ENCODE assay signal across 29 mouse cellular contexts in genomic region chr16:93610961-93611360, GRCm38 (mm10). TPM values are rescaled to one million over a fixed set of nuclear protein-coding genes. Genes with fewer than 3 reads are reported as not detected.
DNase-seq lines count a peak whose midpoint lies in the region; ATAC-seq and TF ChIP-seq lines count a peak whose summit lies in the region.
"Had no signal": no experiment of that assay in that cellular context is flagged by ENCODE, and none has a peak within 500 bp of the region (broad histone marks: within the 10 kb centered on the region; RNA-seq: fewer than 3 reads in every experiment).

No protein-coding gene starts in this region.

- H3K4me2 ChIP-seq in kidney, embryonic 15.5 days, result no peak overlapping the region
- no peak overlapping the region for H3K4me2 ChIP-seq in kidney, embryonic 16.5 days (replicated peaks; ENCODE audit: low read depth, low read length)
- H3K4me2 ChIP-seq in liver, postnatal 0 days (ENCODE audit: low read depth, low read length), result no peak overlapping the region
- no peak overlapping the region for H3K4me2 ChIP-seq in liver, embryonic 12.5 days
- H3K4me2 ChIP-seq: embryonic facial prominence, embryonic 12.5 days; embryonic facial prominence, embryonic 15.5 days; heart, embryonic 12.5 days; heart, embryonic 15.5 days; hindbrain, embryonic 14.5 days had no signal

- peak; percentile 62 for DNase-seq in kidney, adult 2 months
- DNase-seq in kidney, postnatal 10 days, result peak; percentile 4
- no peak for DNase-seq in liver, postnatal 0 days
- peak; percentile 0 for DNase-seq in A20 (ENCODE audit: low read depth, low spot score)
- no peak for DNase-seq in cerebellum, adult 11-12 months
- DNase-seq: adrenal gland, postnatal 10 days; adrenal gland, postnatal 36 days; cerebellum, adult 2 months; cerebellum, adult 9-11 months; cerebellum, postnatal 25 days; forebrain, postnatal 0 days; gastrocnemius, adult 2 months; gastrocnemius, postnatal 14 days; heart, adult 18-20 months; heart, postnatal 10 days; heart, postnatal 4 days had no signal

- 57% methylated on average over 4 of the region's 4 CpGs for WGBS in kidney, adult 2 months
- WGBS in kidney, embryonic 15.5 days, result 90% methylated on average over 4 of the region's 4 CpGs
- 87% methylated on average over 4 of the region's 4 CpGs for WGBS in kidney, embryonic 16.5 days
- WGBS in liver, postnatal 0 days (ENCODE audit: insufficient replicate concordance), result 82% methylated on average over 4 of the region's 4 CpGs
- WGBS in liver, embryonic 12.5 days (ENCODE audit: insufficient replicate concordance), result 77% methylated on average over 4 of the region's 4 CpGs

- TF ChIP-seq CTCF in kidney, adult 2 months (conservative IDR thresholded peaks at IDR 0.05; ENCODE audit: insufficient read depth, insufficient read length, low read depth, low read length), result no peak
- no peak for TF ChIP-seq CTCF in liver, postnatal 0 days (IDR thresholded peaks at IDR 0.05; ENCODE audit: low read depth)

- H3K4me1 ChIP-seq in kidney, adult 2 months (ENCODE audit: control insufficient read depth, insufficient read depth, low read length), result peaks cover 6% of the 10 kb centered on the region
- peaks cover 5% of the 10 kb centered on the region; the same call in 1 of the 2 replicates for H3K4me1 ChIP-seq in kidney, embryonic 15.5 days
- H3K4me1 ChIP-seq in kidney, embryonic 16.5 days (ENCODE audit: insufficient read depth, low read length), result peaks cover 6% of the 10 kb centered on the region
- H3K4me1 ChIP-seq in liver, postnatal 0 days (ENCODE audit: insufficient read depth), result peaks cover 4% of the 10 kb centered on the region
- peaks cover 19% of the 10 kb centered on the region for H3K4me1 ChIP-seq in liver, embryonic 12.5 days

- no peak for ATAC-seq in kidney, embryonic 15.5 days (replicated peaks; ENCODE audit: low FRiP score)
- ATAC-seq in kidney, embryonic 16.5 days (ENCODE audit: low FRiP score, low TSS enrichment), result no peak
- ATAC-seq in liver, postnatal 0 days, result peak; percentile 13; the same call in 1 of the 2 replicates
- no peak for ATAC-seq in liver, embryonic 12.5 days
- ATAC-seq: activated CD4-positive, CD25-positive, alpha-beta regulatory T cell, adult 4 months; forebrain, embryonic 14.5 days; forebrain, postnatal 0 days; hindbrain, postnatal 0 days had no signal

- H3K9me3 ChIP-seq in kidney, embryonic 15.5 days (replicated peaks), result no peaks in the 10 kb centered on the region
- no peaks in the 10 kb centered on the region for H3K9me3 ChIP-seq in kidney, embryonic 16.5 days (ENCODE audit: low read length)
- no peaks in the 10 kb centered on the region for H3K9me3 ChIP-seq in liver, postnatal 0 days (ENCODE audit: low read length)
- no peaks in the 10 kb centered on the region for H3K9me3 ChIP-seq in liver, embryonic 12.5 days (replicated peaks)
- H3K9me3 ChIP-seq: embryonic facial prominence, embryonic 12.5 days; embryonic facial prominence, embryonic 15.5 days; heart, embryonic 12.5 days; heart, embryonic 15.5 days had no signal

- no peak for TF ChIP-seq EP300 in liver, postnatal 0 days (IDR thresholded peaks at IDR 0.05; ENCODE audit: low read depth)

- TF ChIP-seq POLR2A in kidney, adult 2 months (IDR thresholded peaks at IDR 0.05; ENCODE audit: low read depth, low read length), result no peak

- H3K9ac ChIP-seq in kidney, embryonic 15.5 days, result no peak overlapping the region
- no peak overlapping the region for H3K9ac ChIP-seq in kidney, embryonic 16.5 days (replicated peaks; ENCODE audit: low read length)
- no peak overlapping the region for H3K9ac ChIP-seq in liver, postnatal 0 days (replicated peaks)
- no peak overlapping the region for H3K9ac ChIP-seq in liver, embryonic 12.5 days
- H3K9ac ChIP-seq: embryonic facial prominence, embryonic 12.5 days; embryonic facial prominence, embryonic 15.5 days; forebrain, postnatal 0 days; heart, embryonic 12.5 days; heart, embryonic 15.5 days; hindbrain, embryonic 14.5 days had no signal

- no peak overlapping the region for H3K27ac ChIP-seq in kidney, adult 2 months (ENCODE audit: insufficient read depth, low read depth, low read length)
- H3K27ac ChIP-seq in kidney, embryonic 15.5 days, result no peak overlapping the region
- H3K27ac ChIP-seq in kidney, embryonic 16.5 days (ENCODE audit: low read length), result no peak overlapping the region
- H3K27ac ChIP-seq in liver, postnatal 0 days (ENCODE audit: low read depth), result peak overlapping the region; percentile 44; the same call in 1 of the 2 replicates
- H3K27ac ChIP-seq in liver, embryonic 12.5 days, result no peak overlapping the region
- H3K27ac ChIP-seq: embryonic facial prominence, embryonic 12.5 days; embryonic facial prominence, embryonic 15.5 days; gastrocnemius, adult 2 months; heart, embryonic 15.5 days; hindbrain, embryonic 14.5 days; hindbrain, postnatal 0 days had no signal

- H3K27me3 ChIP-seq in kidney, adult 2 months (replicated peaks; ENCODE audit: control insufficient read depth, insufficient read depth, low read length), result no peaks in the 10 kb centered on the region
- no peaks in the 10 kb centered on the region for H3K27me3 ChIP-seq in kidney, embryonic 15.5 days
- 0 out of 2 replicates have a peak, but pooled peaks cover under 1% of the 10 kb centered on the region for H3K27me3 ChIP-seq in kidney, embryonic 16.5 days (ENCODE audit: insufficient read depth, low read length)
- H3K27me3 ChIP-seq in liver, postnatal 0 days (ENCODE audit: insufficient read depth, low read length), result no peaks in the 10 kb centered on the region
- H3K27me3 ChIP-seq in liver, embryonic 12.5 days (replicated peaks), result peaks cover 11% of the 10 kb centered on the region; the same call in 1 of the 2 replicates
- H3K27me3 ChIP-seq: embryonic facial prominence, embryonic 12.5 days; embryonic facial prominence, embryonic 15.5 days; heart, embryonic 12.5 days; heart, embryonic 15.5 days had no signal

- H3K4me3 ChIP-seq in kidney, adult 2 months (ENCODE audit: insufficient read depth, low read depth, low read length), result no peak overlapping the region
- H3K4me3 ChIP-seq in kidney, embryonic 15.5 days (replicated peaks), result no peak overlapping the region
- H3K4me3 ChIP-seq in kidney, embryonic 16.5 days (ENCODE audit: low read length), result no peak overlapping the region
- no peak overlapping the region for H3K4me3 ChIP-seq in liver, postnatal 0 days (ENCODE audit: low read depth, low read length)
- H3K4me3 ChIP-seq in liver, embryonic 12.5 days, result no peak overlapping the region
- H3K4me3 ChIP-seq: embryonic facial prominence, embryonic 12.5 days; embryonic facial prominence, embryonic 15.5 days; gastrocnemius, adult 2 months; heart, embryonic 12.5 days; heart, embryonic 15.5 days had no signal

- H3K36me3 ChIP-seq in kidney, adult 2 months (ENCODE audit: control insufficient read depth, insufficient read depth, low read length), result no peaks in the 10 kb centered on the region; the same call in 1 of the 2 replicates
- peaks cover 15% of the 10 kb centered on the region for H3K36me3 ChIP-seq in kidney, embryonic 15.5 days
- peaks cover 13% of the 10 kb centered on the region; the same call in 1 of the 2 replicates for H3K36me3 ChIP-seq in kidney, embryonic 16.5 days (ENCODE audit: insufficient read depth, low read length)
- 0 out of 2 replicates have a peak, but pooled peaks cover 4% of the 10 kb centered on the region for H3K36me3 ChIP-seq in liver, postnatal 0 days (replicated peaks; ENCODE audit: insufficient read depth, low read length)
- H3K36me3 ChIP-seq in liver, embryonic 12.5 days, result peaks cover 5% of the 10 kb centered on the region

RNA-seq across cellular contexts. Expression of gene Cbr1, which starts 5.3 kb away (rescaled TPM):
- 691 and 847 TPM in 2 replicates for polyA plus RNA-seq in kidney, adult 2 months (2012; rRNA removed)
- polyA plus RNA-seq in kidney, embryonic 15.5 days (2015; fragmentation: Nextera tagmentation; extraction: Ambion mirVana), result 138 and 140 TPM in 2 replicates
- polyA plus RNA-seq in kidney, embryonic 16.5 days (2015; fragmentation: Nextera tagmentation; extraction: Ambion mirVana), result 174 and 188 TPM in 2 replicates
- polyA plus RNA-seq in liver, postnatal 0 days (2015; fragmentation: Nextera tagmentation; extraction: Ambion mirVana), result 131 and 174 TPM in 2 replicates
- 24.1 and 28.0 TPM in 2 replicates for polyA plus RNA-seq in liver, embryonic 12.5 days (2016; fragmentation: Nextera tagmentation; extraction: Ambion mirVana)

RNA-seq across cellular contexts. Expression of gene Setd4, which starts 7.1 kb away (rescaled TPM):
- 6.8 and 8.2 TPM in 2 replicates for polyA plus RNA-seq in kidney, adult 2 months (2012; rRNA removed)
- polyA plus RNA-seq in kidney, embryonic 15.5 days (2015; fragmentation: Nextera tagmentation; extraction: Ambion mirVana), result 13.9 and 14.3 TPM in 2 replicates
- polyA plus RNA-seq in kidney, embryonic 16.5 days (2015; fragmentation: Nextera tagmentation; extraction: Ambion mirVana), result 14.4 and 17.4 TPM in 2 replicates
- polyA plus RNA-seq in liver, postnatal 0 days (2015; fragmentation: Nextera tagmentation; extraction: Ambion mirVana), result 6.0 and 6.3 TPM in 2 replicates
- 6.5 and 7.6 TPM in 2 replicates for polyA plus RNA-seq in liver, embryonic 12.5 days (2016; fragmentation: Nextera tagmentation; extraction: Ambion mirVana)

RNA-seq across cellular contexts. Expression of gene Gm5678, which starts 16.9 kb away (rescaled TPM):
- not detected in 2 replicates for polyA plus RNA-seq in kidney, adult 2 months (2012; rRNA removed)
- not detected in 2 replicates for polyA plus RNA-seq in kidney, embryonic 15.5 days (2015; fragmentation: Nextera tagmentation; extraction: Ambion mirVana)
- not detected in 2 replicates for polyA plus RNA-seq in kidney, embryonic 16.5 days (2015; fragmentation: Nextera tagmentation; extraction: Ambion mirVana)
- not detected in 2 replicates for polyA plus RNA-seq in liver, postnatal 0 days (2015; fragmentation: Nextera tagmentation; extraction: Ambion mirVana)
- not detected in 2 replicates for polyA plus RNA-seq in liver, embryonic 12.5 days (2016; fragmentation: Nextera tagmentation; extraction: Ambion mirVana)
- polyA plus RNA-seq: embryonic facial prominence, embryonic 12.5 days; embryonic facial prominence, embryonic 15.5 days; forebrain, embryonic 11.5 days; forebrain, embryonic 14.5 days; forebrain, postnatal 0 days; heart, embryonic 12.5 days; heart, embryonic 15.5 days; hindbrain, embryonic 11.5 days; hindbrain, embryonic 14.5 days; hindbrain, postnatal 0 days had no signal

Comparison
In these comparisons a context has a peak if more than half of its experiments do, and no peak if none do; other contexts are left out.
1. DNase-seq: peak in kidney, adult 2 months (single experiment), kidney, postnatal 10 days (single experiment) and A20 (single experiment); none in liver, postnatal 0 days (single experiment) and cerebellum, adult 11-12 months (single experiment).